Mouse (Mus musculus): ENCODE measurements around the gene Pcsk6.

GRCm38 (mm10) chr7:65891831-65892230 lies 30.3 kb downstream of the Pcsk6 start:
- no peak for TF ChIP-seq GATA1 (IDR thresholded peaks at IDR 0.05; ENCODE audit: low read length)
- no peak for TF ChIP-seq TAL1 (IDR thresholded peaks at IDR 0.05; ENCODE audit: low read length)
